Mouse (Mus musculus): ENCODE measurements around the gene Shisa4.

Gene Shisa4

GRCm38 (mm10) chr1:135367005-135367404 lies 8.0 kb downstream of the Shisa4 start:
- in situ Hi-C loops (cut with MboI, MseI), result loop anchor here (25.0 kb wide), 1 partner anchor 205 kb away; the partner anchor contains the start of gene Gpr37l1

DNA sequence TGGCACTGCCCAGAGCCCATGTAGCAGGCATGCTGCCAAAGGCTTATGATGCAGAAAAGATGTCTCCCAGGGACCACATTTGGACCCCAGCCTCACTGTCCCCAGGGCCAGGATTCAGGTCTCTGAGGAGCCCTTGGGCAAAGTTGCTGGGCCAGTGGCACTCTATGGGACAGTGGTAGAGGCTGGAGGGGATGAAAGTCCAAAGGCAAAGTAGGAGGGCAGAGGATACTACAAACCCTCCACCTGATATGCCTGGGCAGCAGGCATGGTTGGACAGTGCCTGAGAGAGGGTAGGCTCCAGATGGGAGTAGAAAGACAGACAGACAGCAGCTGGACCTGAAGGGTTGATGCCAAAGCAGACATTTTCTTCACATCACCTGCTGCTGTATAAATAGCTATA lies 8.7 kb downstream of the Shisa4 start:
- in situ Hi-C loops (cut with MboI, MseI), result loop anchor here (25.0 kb wide), 1 partner anchor 204 kb away; the partner anchor contains the start of gene Gpr37l1

DNA sequence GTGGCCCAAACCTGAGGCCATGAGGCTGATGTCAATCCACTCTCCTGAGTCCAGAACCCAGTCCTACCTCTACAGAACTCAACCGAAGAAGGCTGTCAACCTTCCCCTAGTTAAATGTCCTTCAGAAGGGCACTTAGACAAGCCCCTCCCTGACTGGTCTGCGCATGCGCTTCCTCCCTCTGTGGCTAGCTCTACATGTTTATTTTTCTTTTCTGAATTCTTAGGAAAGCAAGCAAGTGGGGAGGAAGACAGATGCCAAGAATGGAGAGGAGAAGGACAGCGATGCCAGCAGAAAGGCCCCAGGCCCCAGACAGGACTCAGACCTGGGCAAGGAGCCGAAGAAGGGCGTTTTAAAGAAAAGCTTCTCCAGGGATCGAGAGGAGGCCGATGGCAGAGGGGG lies 11.6 kb downstream of the Shisa4 start:
- in situ Hi-C loops (cut with MboI, MseI), result loop anchor here (25.0 kb wide), 1 partner anchor 201 kb away; the partner anchor contains the start of gene Gpr37l1

DNA sequence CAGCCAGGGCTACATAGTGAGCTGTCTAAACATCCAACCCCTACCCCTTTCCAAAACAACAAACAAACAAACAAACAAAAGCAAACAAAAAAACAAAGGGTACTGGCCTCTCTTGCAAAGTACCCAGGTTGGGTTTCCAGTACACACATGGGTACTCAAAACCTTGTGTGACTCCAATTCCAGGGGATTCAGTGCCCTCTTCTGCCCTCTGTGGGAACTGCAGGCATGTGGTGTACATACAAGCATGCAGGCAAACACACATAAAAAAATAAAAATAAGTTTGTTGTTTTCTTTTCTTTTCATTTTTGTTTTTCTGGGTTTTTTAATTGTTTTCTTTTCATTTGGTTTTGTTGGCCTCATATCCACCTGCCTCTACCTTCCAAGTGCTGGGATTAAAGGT lies 12.9 kb downstream of the Shisa4 start:
- in situ Hi-C loops (cut with MboI, MseI), result loop anchor here (25.0 kb wide), 1 partner anchor 200 kb away; the partner anchor contains the start of gene Gpr37l1

DNA sequence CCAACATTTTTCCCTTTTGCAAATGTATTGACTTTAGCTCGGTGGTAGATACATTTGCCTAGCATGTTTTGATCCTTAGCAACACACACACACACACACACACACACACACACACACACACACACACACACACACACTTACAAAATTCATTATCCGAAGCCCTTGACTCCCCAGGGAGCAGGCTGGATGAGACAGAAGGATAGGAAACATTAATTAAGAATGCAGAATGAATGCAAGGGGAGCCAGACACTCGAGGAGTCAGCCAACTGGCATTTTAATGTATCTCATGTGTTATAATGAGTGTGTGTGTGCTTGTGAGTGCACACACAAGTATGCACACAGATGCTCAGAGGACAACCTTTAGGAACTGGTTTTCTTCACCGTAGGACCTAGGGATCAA lies 13.5 kb downstream of the Shisa4 start:
- in situ Hi-C loops (cut with MboI, MseI), result loop anchor here (25.0 kb wide), 1 partner anchor 199 kb away; the partner anchor contains the start of gene Gpr37l1

DNA sequence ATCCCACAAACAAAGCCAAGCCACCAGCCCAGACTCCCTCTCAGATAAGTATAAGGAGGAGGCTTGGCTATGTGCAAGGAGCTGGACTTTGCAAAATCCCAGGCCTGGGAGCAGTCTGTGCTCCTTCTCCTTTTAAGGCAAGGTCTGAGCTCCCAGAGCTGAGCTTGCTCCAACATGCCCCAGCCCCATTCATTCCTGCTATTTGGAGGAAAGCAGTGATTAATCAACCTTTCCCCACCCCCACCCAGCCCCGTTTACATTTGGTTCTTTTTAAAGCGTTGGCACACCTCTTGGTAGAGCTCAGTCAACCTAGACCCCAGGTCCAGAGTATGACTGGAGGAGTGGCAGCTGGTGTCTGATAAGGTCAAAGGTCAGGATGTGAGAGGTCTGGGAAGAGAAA lies 16.0 kb downstream of the Shisa4 start:
- in situ Hi-C loops (cut with MboI, MseI), result loop anchor here (25.0 kb wide), 1 partner anchor 197 kb away; the partner anchor contains the start of gene Gpr37l1

- in situ Hi-C loops (cut with MboI, MseI), result loop anchor here (25.0 kb wide), 1 partner anchor 190 kb away; the partner anchor contains the start of gene Gpr37l1
These were observed 23.1 kb downstream of the Shisa4 start for GRCm38 (mm10) chr1:135351953-135352352.

DNA sequence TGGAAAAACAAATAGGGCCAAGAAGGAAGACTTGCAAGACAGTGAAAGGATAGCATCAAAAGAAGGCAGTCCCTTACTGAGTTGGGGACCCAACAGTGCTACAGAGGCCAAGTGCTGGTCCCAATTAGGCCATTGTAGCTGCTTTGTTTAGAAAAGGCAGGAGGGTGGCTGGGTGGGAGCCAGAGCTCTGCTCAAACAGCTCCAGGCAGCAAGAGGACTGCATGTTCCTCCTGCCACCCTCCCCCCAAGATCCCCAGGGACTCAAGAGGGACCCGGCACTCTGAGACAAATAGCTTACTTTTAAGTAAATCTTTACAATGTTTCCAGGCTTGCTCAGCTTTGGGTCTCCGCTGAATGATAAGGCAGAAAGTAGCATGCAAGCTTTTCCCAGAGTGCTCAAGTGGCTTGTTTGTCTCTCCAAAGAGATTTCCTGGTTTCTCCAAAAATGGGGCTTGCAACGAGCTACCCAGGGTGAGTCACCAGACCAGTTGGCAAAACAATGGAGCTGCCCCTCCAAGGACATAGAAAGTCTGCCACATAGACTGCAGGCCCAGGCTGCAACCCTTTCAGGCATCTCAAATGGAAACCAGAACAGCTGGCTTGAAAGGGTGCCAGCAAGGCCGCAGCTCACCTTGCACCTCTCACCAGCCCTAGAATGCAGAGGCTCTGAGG lies 27.4 kb downstream of the Shisa4 start:
- in situ Hi-C loops (cut with MboI, MseI), result loop anchor here (25.0 kb wide), 1 partner anchor 1335 kb away; no protein-coding TSS in a partner anchor

DNA sequence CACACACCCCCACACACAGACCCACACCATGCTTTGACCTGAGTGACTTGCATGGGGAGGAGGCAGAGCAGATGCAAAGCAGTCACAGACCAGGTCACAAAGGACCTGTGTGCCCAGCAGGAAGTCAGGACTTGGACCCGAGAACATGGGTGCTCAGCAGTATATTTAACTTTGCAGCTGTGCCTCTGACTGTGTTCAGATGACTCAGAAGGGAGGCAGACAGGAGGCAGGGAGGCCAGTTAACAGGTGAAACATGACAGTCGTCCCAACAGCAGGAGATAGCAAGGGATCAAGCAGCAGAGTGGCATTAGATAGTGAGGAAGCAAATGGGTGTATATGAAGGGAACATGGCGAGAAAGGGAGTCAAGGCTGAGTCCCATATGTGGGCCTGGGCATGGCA lies 28.1 kb downstream of the Shisa4 start:
- in situ Hi-C loops (cut with MboI, MseI), result loop anchor here (25.0 kb wide), 1 partner anchor 1335 kb away; no protein-coding TSS in a partner anchor

DNA sequence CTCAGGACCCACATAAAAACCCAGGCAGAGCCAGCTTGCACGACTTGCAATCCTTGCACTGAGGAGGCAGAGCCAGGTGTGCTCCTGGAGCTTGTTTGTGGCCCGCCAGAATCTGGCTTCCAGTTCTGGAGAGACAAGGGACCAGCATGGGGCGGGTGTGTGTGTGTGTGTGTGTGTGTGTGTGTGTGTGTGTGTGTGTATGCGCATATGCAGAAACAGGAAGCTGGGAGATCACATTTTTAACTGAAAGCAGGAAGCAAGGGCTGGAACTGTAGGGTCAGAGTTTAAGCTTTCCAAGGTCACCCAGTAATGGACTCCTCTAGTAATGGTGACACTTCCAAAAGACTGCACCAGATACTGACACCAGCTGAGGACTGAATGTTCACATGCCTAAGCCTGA lies 31.0 kb downstream of the Shisa4 start:
- in situ Hi-C loops (cut with MboI, MseI), result loop anchor here (25.0 kb wide), 1 partner anchor 1332 kb away; no protein-coding TSS in a partner anchor

DNA sequence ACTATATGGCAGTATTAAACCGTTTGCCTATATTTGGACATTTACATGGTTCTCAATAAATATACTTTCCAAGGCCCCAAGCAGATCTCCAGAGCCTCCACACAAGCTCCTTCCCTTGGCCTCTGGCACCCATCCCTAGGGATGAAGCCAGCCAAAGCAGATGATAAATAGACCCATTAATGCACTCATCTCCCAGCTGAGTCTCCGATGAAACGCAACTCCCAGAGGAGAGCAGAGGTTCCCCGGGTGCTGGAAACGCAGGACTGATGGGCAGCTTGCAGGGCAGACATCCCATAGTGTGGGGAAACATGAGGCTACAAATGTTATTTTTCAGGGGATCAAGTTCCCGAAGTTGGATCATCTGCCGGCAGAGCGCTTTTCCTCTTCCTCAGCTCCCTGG lies 33.1 kb downstream of the Shisa4 start:
- in situ Hi-C loops (cut with MboI, MseI), result loop anchor here (25.0 kb wide), 1 partner anchor 1330 kb away; no protein-coding TSS in a partner anchor

DNA sequence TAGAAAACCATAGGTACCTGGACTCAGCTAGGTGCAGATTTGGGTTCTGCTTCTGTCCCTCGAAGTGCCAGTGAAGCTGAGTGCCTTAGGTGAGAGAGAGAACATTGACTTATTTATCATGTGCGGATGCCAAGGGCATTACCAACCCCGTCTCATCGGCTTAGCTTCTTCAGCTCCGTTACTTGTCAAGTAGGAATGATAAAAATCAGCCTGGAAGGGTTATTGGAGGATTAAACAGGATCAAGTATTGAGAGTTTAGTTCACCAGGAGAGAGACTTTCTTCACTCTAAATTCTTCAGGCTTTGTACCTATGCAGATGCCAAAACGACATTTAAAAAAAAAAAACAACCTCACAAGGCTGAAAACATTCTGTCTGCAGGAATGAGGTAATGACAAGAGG lies 44.5 kb downstream of the Shisa4 start:
- in situ Hi-C loops (cut with MboI, MseI), result loop anchor here (10.0 to 25.0 kb wide), 2 partner anchors 654 to 1318 kb away; no protein-coding TSS in a partner anchor

- in situ Hi-C loops (cut with MboI, MseI), result loop anchor here (25.0 kb wide), 1 partner anchor 1316 kb away; no protein-coding TSS in a partner anchor
These were observed 46.7 kb downstream of the Shisa4 start for GRCm38 (mm10) chr1:135328368-135328767.

- in situ Hi-C loops (cut with MboI, MseI), result loop anchor here (25.0 kb wide), 1 partner anchor 1314 kb away; no protein-coding TSS in a partner anchor
These were observed 49.1 kb downstream of the Shisa4 start for GRCm38 (mm10) chr1:135325934-135326333.

GRCm38 (mm10) chr1:135324571-135324970 lies 50.5 kb downstream of the Shisa4 start, which contains the start of gene Lmod1:
Gene Lmod1 (plus strand): TSS chr1:135324807.
- in situ Hi-C loops (cut with MboI, MseI), result no loop called here

DNA sequence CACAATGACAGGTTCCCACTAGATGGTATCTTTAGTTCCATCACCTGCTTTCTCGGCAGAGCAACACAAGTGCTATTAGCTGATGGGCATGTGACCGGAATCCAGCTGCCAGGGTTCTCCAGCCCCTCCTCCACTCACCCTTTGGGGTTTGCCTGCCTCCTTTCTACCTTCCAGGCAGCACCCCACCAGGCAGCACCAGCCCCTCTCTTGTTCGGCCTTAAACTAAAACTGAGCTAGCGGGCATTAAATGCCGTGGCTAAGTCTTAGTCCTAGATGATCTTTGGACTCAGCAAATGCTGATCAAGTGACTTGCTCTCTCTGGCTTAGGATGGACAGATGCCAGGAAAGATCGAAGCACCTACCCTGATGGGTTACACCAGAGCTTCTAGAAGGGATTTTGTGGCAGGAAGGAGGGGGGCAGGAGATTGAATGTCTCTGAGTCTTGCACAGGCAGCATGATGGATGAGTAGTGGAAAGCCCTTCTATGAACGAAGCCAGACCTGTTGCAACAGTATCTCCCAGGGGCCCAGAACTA lies 51.6 kb downstream of the Shisa4 start:
- in situ Hi-C loops (cut with MboI, MseI), result no loop called here
